Mouse (Mus musculus) neutrophil, adult 5-6 weeks (primary cell): ENCODE results near the gene Hibadh. TPM values are rescaled to one million over a fixed set of nuclear protein-coding genes. Genes with fewer than 3 reads are reported as not detected.
"Not testable (repeated sequence)": the region's sequence is repeated elsewhere in the genome, so short reads cannot be mapped to it uniquely, and the experiment has no call there.

Experiments used
- ATAC-seq: fragments of 151-379, 151-347 bp; 2 replicates; pipeline ENCODE4 v1.8.0; 2017; ENCODE audit warnings: mild to moderate bottlenecking, moderate TSS enrichment; ENCODE audit not compliant: insufficient number of reproducible peaks, poor library complexity, low FRiP score, severe bottlenecking; ENCODE audit errors: extremely low read depth
- total RNA-seq: library from RNA; stranded (forward); fragments of 200-1000 nt; gene quantifications from 2 replicates; pipeline ENCODE4 v1.2.3, GENCODE M21; 2017

Hibadh gene
- 33.5 and 39.3 TPM in 2 replicates for total RNA-seq

DNA sequence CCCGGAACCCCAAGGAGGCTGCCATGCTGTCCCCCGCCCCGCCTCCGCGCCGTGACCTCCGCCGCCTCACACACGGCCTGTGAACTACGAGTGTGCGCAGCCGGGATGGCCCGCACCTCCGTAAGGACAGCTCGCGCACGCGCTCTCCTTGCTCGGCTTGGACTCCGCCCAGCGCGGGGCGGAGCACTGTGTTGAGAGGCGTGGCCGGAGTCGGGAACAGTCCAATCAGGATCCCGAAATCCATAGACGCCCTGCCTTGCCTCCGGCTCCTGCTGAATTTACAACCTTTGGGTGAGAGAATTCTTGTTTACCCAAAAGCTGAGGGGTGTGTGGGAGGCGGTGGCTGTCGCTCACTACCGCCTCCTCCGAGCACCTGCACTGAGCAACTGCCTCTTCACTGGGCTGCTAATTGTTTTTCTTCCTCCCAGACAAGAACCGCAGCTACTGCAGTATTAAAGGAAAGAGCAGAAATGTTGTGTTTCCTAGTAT, at the start of gene Hibadh:
TSS of gene Hibadh (minus strand) at position 166 of the 489 bp plus-strand sequence.
- ATAC-seq: peak; percentile 95

GRCm38 (mm10) chr6:52686901-52687500, 46.8 kb upstream of the Hibadh start:
- ATAC-seq: no peak

DNA sequence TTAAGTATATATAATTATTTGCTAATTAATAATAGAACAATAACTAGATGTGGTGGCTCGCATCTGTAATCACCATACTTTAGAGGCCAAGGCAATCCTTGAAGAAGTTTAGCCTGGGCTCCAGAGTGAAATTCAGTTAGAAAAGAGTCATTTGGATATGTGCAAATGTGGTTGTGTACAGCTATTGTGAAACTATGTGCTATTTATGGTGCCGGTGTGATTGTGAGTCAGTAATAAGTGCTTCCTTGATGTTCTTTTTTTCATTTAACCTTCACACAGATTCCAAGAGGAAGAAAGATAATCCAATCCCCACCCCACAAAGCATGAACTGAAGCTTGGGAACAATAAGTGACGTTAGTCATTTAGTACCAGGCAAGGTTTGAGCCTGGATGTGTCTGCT, 42.4 kb upstream of the Hibadh start:
- no peak for ATAC-seq

DNA sequence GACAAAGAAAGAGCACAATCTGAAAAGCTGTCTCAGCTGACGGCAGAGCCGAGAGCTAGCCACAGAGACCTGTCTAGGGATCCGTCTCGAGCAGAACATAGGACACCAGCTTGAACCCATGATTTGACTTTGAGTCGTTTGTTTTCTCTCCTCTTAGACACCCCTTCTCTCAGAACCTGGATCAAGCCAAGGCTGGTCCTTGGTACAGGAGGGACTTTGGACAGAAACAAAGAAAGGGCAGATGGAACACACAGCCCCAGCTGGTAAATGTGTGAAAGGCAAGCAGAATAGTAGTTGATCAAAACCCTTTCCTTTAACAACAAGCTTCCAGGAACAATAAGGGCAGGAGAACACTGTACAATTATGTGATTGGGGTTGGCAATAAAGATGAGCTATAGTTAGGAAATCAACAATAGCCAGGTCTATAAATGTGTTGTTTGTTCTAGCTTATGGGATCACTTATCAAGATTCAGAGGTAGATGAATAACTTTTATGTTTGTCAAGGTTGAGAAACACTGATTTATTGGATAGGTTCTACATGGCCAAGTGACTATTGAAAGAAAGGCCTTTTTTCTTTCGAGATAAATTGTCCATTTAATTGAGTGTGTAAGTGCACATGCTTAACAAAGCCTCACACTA, 41.8 kb upstream of the Hibadh start:
- no peak for ATAC-seq

GRCm38 (mm10) chr6:52680458-52681032, 40.4 kb upstream of the Hibadh start:
- no peak for ATAC-seq

GRCm38 (mm10) chr6:52679565-52679964, 39.4 kb upstream of the Hibadh start:
- ATAC-seq: no peak

DNA sequence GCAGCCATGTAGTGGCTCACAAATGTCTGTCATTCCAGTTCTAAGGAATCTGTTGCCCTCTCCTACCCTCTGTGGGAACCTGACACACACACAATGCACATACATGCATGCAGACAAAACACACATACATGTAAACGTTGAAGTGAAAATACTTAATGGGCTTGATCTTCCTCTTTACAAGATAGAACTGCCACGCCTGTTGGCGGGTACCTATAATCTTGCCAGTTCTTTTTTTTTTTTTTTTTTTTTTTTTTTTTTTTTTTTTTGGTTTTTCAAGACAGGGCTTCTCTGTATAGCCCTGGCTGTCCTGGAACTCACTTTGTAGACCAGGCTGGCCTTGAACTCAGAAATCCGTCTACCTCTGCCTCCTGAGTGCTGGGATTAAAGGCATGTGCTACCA, 37.3 kb upstream of the Hibadh start:
- ATAC-seq: not testable (repeated sequence)

DNA sequence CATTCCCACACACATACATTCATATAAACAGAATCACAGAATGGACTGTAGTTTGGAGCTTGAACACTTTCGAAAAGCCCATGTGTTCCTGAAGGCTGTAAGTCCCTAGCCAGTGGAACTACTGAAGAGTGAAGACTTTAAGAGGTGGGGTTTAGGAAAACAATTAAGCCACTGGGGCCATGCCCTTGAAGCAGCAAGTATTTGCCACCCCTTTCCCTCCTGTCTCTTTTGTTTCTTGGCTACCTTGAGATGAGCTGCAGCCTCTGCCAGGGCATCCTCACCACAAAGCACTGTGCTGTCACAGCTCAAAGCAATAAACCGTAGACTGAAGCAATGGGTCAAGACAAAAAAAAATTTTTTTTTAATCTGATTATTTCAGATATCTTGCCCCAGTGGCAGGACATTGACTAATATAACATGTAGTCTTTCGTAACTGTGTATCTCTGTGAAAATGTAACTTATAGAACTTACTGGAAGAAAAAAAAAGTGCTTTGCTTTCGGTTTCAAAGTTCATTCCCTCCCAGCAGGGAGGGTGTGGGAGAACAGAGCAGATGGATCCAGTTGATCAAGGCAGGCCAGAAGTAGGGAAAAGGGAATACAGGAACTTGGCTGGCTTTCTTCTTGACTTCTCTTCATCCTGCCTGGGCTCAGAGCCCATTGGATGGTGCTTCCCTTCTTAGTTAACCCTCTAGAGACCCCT, 35.2 kb upstream of the Hibadh start:
- ATAC-seq: no peak

DNA sequence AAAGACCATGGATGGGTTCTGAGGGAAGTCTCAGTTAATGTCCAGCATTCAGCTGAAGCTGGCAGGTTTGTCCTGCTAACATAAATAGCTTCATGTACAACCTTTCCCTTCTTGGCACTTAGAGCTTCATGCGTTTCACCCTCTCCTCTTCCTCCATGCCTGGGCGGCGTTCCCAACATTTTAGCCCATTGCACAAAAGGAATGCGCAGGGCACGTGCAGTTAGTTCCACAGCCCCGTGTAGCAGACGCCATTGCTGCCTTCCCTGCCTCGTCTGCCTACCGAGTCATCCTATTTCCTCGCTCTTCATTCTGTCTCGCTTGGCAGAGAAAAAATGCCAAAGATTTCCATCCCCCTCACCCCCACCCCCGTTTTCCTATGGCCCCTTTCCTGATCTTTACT, 34.4 kb upstream of the Hibadh start:
- no peak for ATAC-seq

- no peak for ATAC-seq
Measured at GRCm38 (mm10) chr6:52673706-52674105, 33.5 kb upstream of the Hibadh start.

DNA sequence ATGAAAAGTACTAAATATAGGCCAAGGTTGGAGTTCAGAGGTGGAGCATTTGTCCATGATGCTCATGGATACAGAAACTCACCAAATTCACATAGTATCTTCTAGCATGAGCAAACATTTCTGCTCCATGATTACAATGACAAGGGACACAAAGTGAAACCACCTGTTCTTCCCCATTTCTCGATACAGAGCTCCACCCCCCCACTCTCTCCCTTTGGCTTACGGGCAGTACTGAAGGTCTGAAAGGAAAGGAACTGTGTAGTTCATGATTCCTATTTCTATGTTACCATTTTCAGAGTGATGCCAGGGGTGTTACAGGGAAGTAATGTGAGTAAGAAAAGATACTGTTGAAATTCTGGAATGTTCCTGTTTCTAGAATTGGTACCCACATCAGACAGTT, 32.4 kb upstream of the Hibadh start:
- peak; percentile 67; the same call in 1 of the 2 replicates for ATAC-seq

GRCm38 (mm10) chr6:52671791-52672190, 31.6 kb upstream of the Hibadh start:
- ATAC-seq: no peak

DNA sequence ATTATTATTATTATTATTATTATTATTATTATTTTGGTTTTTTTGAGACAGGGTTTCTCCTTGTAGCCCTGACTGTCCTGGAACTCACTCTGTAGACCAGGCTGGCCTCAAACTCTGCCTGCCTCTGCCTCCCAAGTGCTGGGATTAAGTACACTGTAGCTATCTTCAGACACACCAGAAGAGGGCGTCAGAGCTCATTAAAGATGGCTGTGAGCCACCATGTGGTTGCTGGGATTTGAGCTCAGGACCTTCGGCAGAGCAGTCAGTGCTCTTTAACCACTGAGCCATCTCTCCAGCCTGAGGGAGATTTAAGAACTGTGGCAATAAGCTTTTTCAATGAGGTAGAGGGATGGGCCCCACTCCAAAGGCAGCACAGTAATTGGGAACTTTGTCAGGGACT, 29.7 kb upstream of the Hibadh start:
- ATAC-seq: not testable (repeated sequence)

GRCm38 (mm10) chr6:52667641-52668040, 27.5 kb upstream of the Hibadh start:
- no peak for ATAC-seq

GRCm38 (mm10) chr6:52663021-52663420, 22.8 kb upstream of the Hibadh start:
- ATAC-seq: peak; percentile 39; the same call in 1 of the 2 replicates

GRCm38 (mm10) chr6:52655266-52655665, 15.1 kb upstream of the Hibadh start:
- ATAC-seq: no peak

DNA sequence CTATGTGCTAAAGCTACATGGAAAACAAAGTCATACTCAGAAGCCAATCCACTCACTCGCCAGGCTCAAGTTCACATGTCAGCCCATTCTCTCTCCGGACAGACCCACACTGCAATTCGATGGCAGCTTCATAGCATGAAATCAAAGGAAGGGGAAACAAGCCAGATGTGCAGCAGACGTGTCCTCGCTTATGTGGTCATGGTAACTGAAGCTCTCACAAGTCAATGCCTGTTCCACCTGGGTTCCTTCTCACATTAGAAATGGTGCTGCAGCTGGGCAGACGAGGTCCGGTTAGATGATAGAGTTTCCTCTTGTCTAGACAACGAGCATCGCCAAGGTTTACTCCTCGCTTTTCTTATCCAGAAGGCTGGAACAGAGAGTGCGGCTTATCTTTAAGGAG, 8.6 kb upstream of the Hibadh start:
- peak; percentile 33; the same call in 1 of the 2 replicates for ATAC-seq

- ATAC-seq: no peak
Measured at GRCm38 (mm10) chr6:52648031-52648430, 7.8 kb upstream of the Hibadh start.

DNA sequence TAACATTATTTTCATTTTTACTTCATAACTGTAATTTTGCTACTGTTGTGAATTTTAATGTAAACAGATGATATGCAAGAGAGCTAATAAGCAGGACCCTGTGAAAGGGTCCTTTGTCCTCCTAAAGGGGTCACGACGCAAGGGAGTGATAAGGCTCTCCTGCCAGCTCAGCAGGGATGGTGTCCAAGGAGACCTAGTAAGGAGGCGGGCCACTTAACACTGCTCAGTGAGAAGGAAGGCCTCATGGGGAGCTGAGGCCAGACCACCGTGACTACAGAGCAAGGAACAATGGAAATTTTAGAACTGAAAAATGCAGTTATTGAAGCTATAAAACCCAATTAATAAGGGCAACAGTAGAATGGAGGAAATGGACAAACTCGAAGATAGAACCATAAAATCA, 5.7 kb upstream of the Hibadh start:
- ATAC-seq: no peak

GRCm38 (mm10) chr6:52642152-52642551, 2.0 kb upstream of the Hibadh start:
- ATAC-seq: no peak
